Mouse (Mus musculus) hindbrain, embryonic 16.5 days (tissue): ENCODE results near the gene 4930550C14Rik. TPM values are rescaled to one million over a fixed set of nuclear protein-coding genes. Genes with fewer than 3 reads are reported as not detected.

Experiments
- microRNA-seq: library from miRNA; unstranded; fragments of <30 nt; microRNA quantifications from one replicate; pipeline ENCODE4, GENCODE M21; 2017
- polyA plus RNA-seq: library from polyadenylated mRNA; unstranded; fragments of >200 nt; fragmentation: Nextera tagmentation; extraction: Ambion mirVana; gene quantifications from 2 replicates; pipeline ENCODE4 v1.2.1, GENCODE M21; 2015

Gene 4930550C14Rik
- polyA plus RNA-seq, 1 experiment from 2014 or later, result 0.30 TPM

Small RNA genes lying within 50 kb of the gene (microRNA-seq; reads per million reads assigned to microRNA genes)
- gene Mir130c, result not detected

Other genes starting within 250 kb of the 4930550C14Rik start
- gene Ddx10, start 154.3 kb upstream of the 4930550C14Rik start, polyA plus RNA-seq, result 23.1 and 24.0 TPM in 2 replicates
- 0.48 and 0.55 TPM in 2 replicates for gene Exph5, start 100.7 kb upstream of the 4930550C14Rik start, polyA plus RNA-seq
- gene Kdelc2, start 18.3 kb upstream of the 4930550C14Rik start, polyA plus RNA-seq, result 7.2 and 8.7 TPM in 2 replicates
- 6.1 and 6.8 TPM in 2 replicates for gene Atm, start 134.4 kb downstream of the 4930550C14Rik start, polyA plus RNA-seq
- 9.5 and 11.4 TPM in 2 replicates for gene Npat, start 134.7 kb downstream of the 4930550C14Rik start, polyA plus RNA-seq
- gene Acat1, start 208.1 kb downstream of the 4930550C14Rik start, polyA plus RNA-seq, result 179 and 204 TPM in 2 replicates